Mouse (Mus musculus) erythroblast, embryonic 14.5 days (primary cell): ENCODE results near the gene Lcn5. TPM values are rescaled to one million over a fixed set of nuclear protein-coding genes. Genes with fewer than 3 reads are reported as not detected.
"Not testable (repeated sequence)": the region's sequence is repeated elsewhere in the genome, so short reads cannot be mapped to it uniquely, and the experiment has no call there.

Source experiments
- H3K27me3 ChIP-seq: 2 replicates; pipeline ENCODE4 v1.6.1; 2012; ENCODE audit warnings: inconsistent platforms; ENCODE audit not compliant: control insufficient read depth
- H3K36me3 ChIP-seq: 2 replicates; pipeline ENCODE4 v1.6.1; 2012; ENCODE audit warnings: mild to moderate bottlenecking, inconsistent platforms; ENCODE audit not compliant: control insufficient read depth
- H3K4me1 ChIP-seq: 2 replicates; pipeline ENCODE4 v1.6.1; 2012; ENCODE audit warnings: inconsistent platforms; ENCODE audit not compliant: control insufficient read depth
- H3K4me3 ChIP-seq: replicated peaks from 2 replicates; pipeline ENCODE3; 2012; ENCODE audit warnings: moderate library complexity, mild to moderate bottlenecking, inconsistent platforms
- H3K9me3 ChIP-seq: 2 replicates; pipeline ENCODE4 v1.6.1; 2012; ENCODE audit warnings: low read length, inconsistent platforms, mixed read lengths; ENCODE audit not compliant: control insufficient read depth
- GATA1 ChIP-seq: IDR thresholded peaks from 2 replicates; pipeline ENCODE4 v1.6.1; 2012; ENCODE audit warnings: low read length, inconsistent platforms, mixed read lengths
- TAL1 ChIP-seq: IDR thresholded peaks from 3 replicates; pipeline ENCODE4 v1.6.1; 2012; ENCODE audit warnings: low read length, inconsistent platforms, mixed read lengths
- polyA plus RNA-seq: library from polyadenylated mRNA; stranded (reverse); fragments of >175 nt; gene quantifications from 2 replicates; pipeline ENCODE4 v1.2.3, GENCODE M21; 2012

Lcn5 gene
- polyA plus RNA-seq, 1 experiment, result not detected

DNA sequence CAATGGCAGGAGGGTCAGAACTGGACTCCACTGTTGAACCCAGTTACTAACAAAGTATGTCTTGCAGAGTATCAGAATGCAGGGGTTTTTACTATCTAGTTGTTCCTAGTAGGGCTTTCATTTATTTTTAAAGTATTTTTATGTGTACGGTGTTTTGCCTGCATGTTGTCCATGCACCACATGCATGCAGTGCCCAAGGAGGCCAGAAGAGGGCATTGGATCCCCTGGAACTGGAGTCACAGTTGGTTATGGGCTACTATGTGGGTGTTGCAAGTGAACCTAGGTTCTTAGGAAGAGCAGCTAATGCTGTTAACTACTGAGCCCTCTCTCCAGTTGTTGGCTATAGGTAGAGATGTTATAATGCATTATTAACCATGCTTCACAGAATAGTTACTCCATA lies 5.8 kb downstream of the Lcn5 start:
- H3K4me1 ChIP-seq, result no peaks in the 10 kb centered on the region
- TF ChIP-seq GATA1 (no peak), TAL1 (no peak)
- no peaks in the 10 kb centered on the region for H3K9me3 ChIP-seq
- H3K36me3 ChIP-seq, result no peaks in the 10 kb centered on the region
- H3K27me3 ChIP-seq, result no peaks in the 10 kb centered on the region
- no peak overlapping the region for H3K4me3 ChIP-seq

DNA sequence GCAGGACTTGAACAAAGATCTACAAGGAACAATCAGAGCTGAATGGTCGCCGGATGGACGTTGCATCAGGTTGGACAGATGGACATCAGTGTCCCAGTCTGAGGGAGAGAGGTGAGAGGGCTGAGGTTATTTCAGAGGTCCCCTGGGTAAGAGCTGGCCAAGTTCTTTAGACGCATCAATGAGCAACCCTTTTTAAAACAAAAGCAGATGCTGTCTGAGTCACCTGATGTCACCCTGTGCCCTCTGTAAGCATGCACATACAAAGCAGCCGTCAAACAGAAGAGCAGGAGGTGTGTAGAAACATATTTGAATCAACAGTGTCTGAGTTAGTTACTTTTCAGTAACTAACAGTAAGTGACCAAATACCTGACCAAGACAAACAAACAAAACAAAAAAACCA lies 6.4 kb downstream of the Lcn5 start:
- Histone ChIP-seq H3K36me3 (no peaks in the 10 kb centered on the region), H3K4me1 (no peaks in the 10 kb centered on the region), H3K9me3 (no peaks in the 10 kb centered on the region), H3K27me3 (no peaks in the 10 kb centered on the region), H3K4me3 (no peak overlapping the region)
- TF ChIP-seq GATA1 (no peak), TAL1 (no peak)

- no peaks in the 10 kb centered on the region for H3K27me3 ChIP-seq
- no peaks in the 10 kb centered on the region for H3K9me3 ChIP-seq
- H3K4me1 ChIP-seq, result no peaks in the 10 kb centered on the region
- no peak for TF ChIP-seq GATA1
- TF ChIP-seq TAL1, result no peak
- no peaks in the 10 kb centered on the region for H3K36me3 ChIP-seq
- H3K4me3 ChIP-seq, result no peak overlapping the region
Measured at GRCm38 (mm10) chr2:25666516-25666915, 8.8 kb downstream of the Lcn5 start.

GRCm38 (mm10) chr2:25676486-25676885 lies 18.7 kb downstream of the Lcn5 start, which contains the start of gene Lcn6:
Gene Lcn6, plus strand, starts transcription at chr2:25676786.
- no peaks in the 10 kb centered on the region for H3K27me3 ChIP-seq
- H3K9me3 ChIP-seq, result no peaks in the 10 kb centered on the region
- H3K36me3 ChIP-seq, result no peaks in the 10 kb centered on the region

GRCm38 (mm10) chr2:25679559-25679958 lies 21.8 kb downstream of the Lcn5 start:
- H3K4me3 ChIP-seq, result no peak overlapping the region
- no peaks in the 10 kb centered on the region for H3K36me3 ChIP-seq
- TF ChIP-seq TAL1 (no peak), GATA1 (no peak)

More at GRCm38 (mm10) chr2:25676486-25676885, 18.7 kb downstream of the Lcn5 start, which contains the start of gene Lcn6:
- no peaks in the 10 kb centered on the region for H3K4me1 ChIP-seq
- H3K4me3 ChIP-seq, result no peak within 1 kb of the TSS
- TF ChIP-seq TAL1 (no peak), GATA1 (no peak)

GRCm38 (mm10) chr2:25682426-25682825 lies 24.7 kb downstream of the Lcn5 start, which contains the start of gene Lcn10:
Gene Lcn10, plus strand, starts transcription at chr2:25682726.
- Histone ChIP-seq H3K27me3 (no peaks in the 10 kb centered on the region), H3K9me3 (no peaks in the 10 kb centered on the region), H3K4me3 (no peak within 1 kb of the TSS), H3K36me3 (no peaks in the 10 kb centered on the region), H3K4me1 (no peaks in the 10 kb centered on the region)
- no peak for TF ChIP-seq TAL1
- TF ChIP-seq GATA1, result no peak

More at GRCm38 (mm10) chr2:25679559-25679958, 21.8 kb downstream of the Lcn5 start:
- no peaks in the 10 kb centered on the region for H3K9me3 ChIP-seq
- no peaks in the 10 kb centered on the region for H3K4me1 ChIP-seq
- no peaks in the 10 kb centered on the region for H3K27me3 ChIP-seq

DNA sequence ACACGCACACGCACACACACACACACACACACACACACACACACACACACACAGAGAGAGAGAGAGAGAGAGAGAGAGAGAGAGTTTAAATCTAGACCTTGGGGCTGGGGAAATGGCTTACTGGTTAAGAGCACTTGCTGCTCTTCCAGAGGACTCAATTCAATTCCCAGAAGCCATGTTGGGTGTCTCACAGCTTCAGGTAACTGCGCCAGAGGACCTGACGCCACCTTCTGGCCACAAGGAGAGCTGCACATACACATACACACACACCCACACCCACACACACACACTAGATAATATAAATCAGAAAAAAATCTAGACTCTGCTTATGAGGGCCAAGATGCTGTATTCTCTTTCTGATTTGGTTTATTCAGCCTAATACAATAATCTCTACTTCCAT lies 29.2 kb downstream of the Lcn5 start:
- H3K4me3 ChIP-seq, result no peak overlapping the region
- no peaks in the 10 kb centered on the region for H3K4me1 ChIP-seq
- no peaks in the 10 kb centered on the region for H3K27me3 ChIP-seq
- no peaks in the 10 kb centered on the region for H3K36me3 ChIP-seq
- no peaks in the 10 kb centered on the region for H3K9me3 ChIP-seq
- TF ChIP-seq GATA1, result no peak
- TF ChIP-seq TAL1, result no peak

DNA sequence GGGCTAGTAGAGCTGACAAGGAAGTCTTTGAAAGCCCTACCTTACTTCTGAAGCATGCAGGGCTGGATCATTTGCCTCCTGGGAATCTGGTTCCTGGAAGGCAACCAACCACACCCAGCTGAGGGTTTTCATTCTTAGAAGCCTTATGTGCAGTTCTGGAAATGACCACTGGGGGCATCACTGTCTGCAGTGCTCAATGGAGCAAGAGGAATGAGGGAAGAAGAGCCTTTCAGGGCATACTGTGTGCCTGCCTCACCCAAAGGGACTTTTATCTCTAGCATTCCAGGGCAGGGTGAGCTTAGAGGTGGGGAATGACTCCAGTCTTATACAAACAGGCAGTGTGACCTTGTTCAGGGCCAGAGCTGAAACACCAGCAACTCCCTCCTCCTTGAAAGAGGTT lies 36.9 kb downstream of the Lcn5 start:
- no peak for TF ChIP-seq TAL1
- TF ChIP-seq GATA1, result no peak
- Histone ChIP-seq H3K9me3 (no peaks in the 10 kb centered on the region), H3K4me1 (no peaks in the 10 kb centered on the region), H3K4me3 (no peak overlapping the region), H3K36me3 (no peaks in the 10 kb centered on the region), H3K27me3 (no peaks in the 10 kb centered on the region)

- no peak for TF ChIP-seq GATA1
- TF ChIP-seq TAL1, result no peak
- Histone ChIP-seq H3K9me3 (no peaks in the 10 kb centered on the region), H3K27me3 (no peaks in the 10 kb centered on the region), H3K4me3 (no peak overlapping the region), H3K4me1 (no peaks in the 10 kb centered on the region), H3K36me3 (no peaks in the 10 kb centered on the region)
Measured at GRCm38 (mm10) chr2:25696951-25697350, 39.2 kb downstream of the Lcn5 start.

- H3K9me3 ChIP-seq, result no peaks in the 10 kb centered on the region
- H3K36me3 ChIP-seq, result no peaks in the 10 kb centered on the region
- no peak overlapping the region for H3K4me3 ChIP-seq
- no peaks in the 10 kb centered on the region for H3K27me3 ChIP-seq
- no peak for TF ChIP-seq GATA1
- no peak for TF ChIP-seq TAL1
- H3K4me1 ChIP-seq, result no peaks in the 10 kb centered on the region
Measured at GRCm38 (mm10) chr2:25698696-25699095, 40.9 kb downstream of the Lcn5 start.

GRCm38 (mm10) chr2:25699743-25700142 lies 42.0 kb downstream of the Lcn5 start, which contains the start of gene Obp2a:
Gene Obp2a, plus strand, starts transcription at chr2:25700043.
- not testable (repeated sequence) for H3K27me3 ChIP-seq, H3K9me3 ChIP-seq, H3K4me3 ChIP-seq, H3K4me1 ChIP-seq, H3K36me3 ChIP-seq
